Mouse (Mus musculus) midbrain, embryonic 11.5 days (tissue): Measurements from ENCODE around the gene Dpf3. TPM values are rescaled to one million over a fixed set of nuclear protein-coding genes. Genes with fewer than 3 reads are reported as not detected.

ENCODE experiments used
- ATAC-seq: fragments of 200-750 bp; cut with Nextera tagmentation; 2 replicates; pipeline ENCODE4 v1.8.0; 2017; ENCODE audit warnings: moderate TSS enrichment, moderate library complexity; ENCODE audit not compliant: low FRiP score
- DNase-seq: peaks from one replicate; pipeline ENCODE4 v3.0.0; 2015; ENCODE audit warnings: low spot score; ENCODE audit errors: missing footprints
- H3K27ac ChIP-seq: fragments of 300-500 bp; sonication (generic); 2 replicates; pipeline ENCODE4 v1.5.1; 2014; ENCODE audit warnings: low read depth, low read length
- H3K27me3 ChIP-seq: fragments of 300-500 bp; sonication (generic); 2 replicates; pipeline ENCODE4 v1.6.1; 2014; ENCODE audit warnings: mild to moderate bottlenecking, low read length, moderate library complexity, mixed read lengths; ENCODE audit not compliant: control insufficient read depth, insufficient read depth
- H3K36me3 ChIP-seq: fragments of 300-500 bp; sonication (generic); 2 replicates; pipeline ENCODE4 v1.6.1; 2014; ENCODE audit warnings: mild to moderate bottlenecking, low read length, moderate library complexity, mixed read lengths; ENCODE audit not compliant: control insufficient read depth, insufficient read depth
- H3K4me1 ChIP-seq: fragments of 300-500 bp; sonication (generic); 2 replicates; pipeline ENCODE4 v1.6.1; 2014; ENCODE audit warnings: low read length; ENCODE audit not compliant: control insufficient read depth, insufficient read depth
- H3K4me2 ChIP-seq: fragments of 300-500 bp; sonication (generic); 2 replicates; pipeline ENCODE4 v1.6.1; 2014; ENCODE audit warnings: mild to moderate bottlenecking, moderate library complexity
- H3K4me3 ChIP-seq: fragments of 300-500 bp; sonication (generic); 2 replicates; pipeline ENCODE4 v1.5.1; 2014; ENCODE audit warnings: low read depth, low read length
- H3K9ac ChIP-seq: fragments of 300-500 bp; sonication (generic); 2 replicates; pipeline ENCODE4 v1.6.1; 2014; ENCODE audit warnings: low read length
- H3K9me3 ChIP-seq: fragments of 300-500 bp; sonication (generic); 2 replicates; pipeline ENCODE4 v1.6.1; 2016; ENCODE audit warnings: low read length; ENCODE audit not compliant: control insufficient read depth
- WGBS: fragments of 180-500 bp; shearing (Covaris S2); extraction: QIAGEN DNeasy Blood & Tissue Kit; methylation state at CpG from one replicate; pipeline ENCODE4 v1.1.7; 2014; 5-methylcytosine and 5-hydroxymethylcytosine counted together
- polyA plus RNA-seq: library from polyadenylated mRNA; unstranded; fragments of >200 nt; fragmentation: Nextera tagmentation; extraction: Ambion mirVana; gene quantifications from 2 replicates; pipeline ENCODE4 v1.2.1, GENCODE M21; 2014

The Dpf3 gene
- polyA plus RNA-seq, 1 experiment from 2014 or later, result 11.3 TPM

DNA sequence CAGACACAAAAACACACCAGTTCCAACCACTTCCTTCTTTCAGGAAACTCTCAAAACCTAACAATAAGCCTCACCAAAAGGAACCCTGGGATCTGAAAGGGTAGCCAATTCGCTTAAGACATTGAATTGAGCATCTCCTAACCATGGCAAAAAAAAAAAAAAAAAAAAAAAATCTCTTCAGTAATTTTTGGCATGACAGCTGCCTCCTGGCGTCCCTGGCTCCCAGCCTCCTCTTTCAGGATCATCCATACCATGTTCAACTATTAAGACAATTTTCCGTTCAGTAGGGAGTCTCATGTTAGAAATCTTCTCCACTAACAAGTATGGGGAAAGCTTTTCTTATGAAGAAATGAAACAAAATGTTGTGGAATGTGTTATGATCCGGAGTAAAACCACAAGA lies 233.1 kb downstream of the Dpf3 start:
- WGBS, result 88% methylated on average over 4 of the region's 4 CpGs
- no peaks in the 10 kb centered on the region for H3K27me3 ChIP-seq
- H3K36me3 ChIP-seq, result no peaks in the 10 kb centered on the region
- no peaks in the 10 kb centered on the region for H3K4me1 ChIP-seq
- DNase-seq (no peak), ATAC-seq (no peak)
- no peak overlapping the region for H3K9ac ChIP-seq
- H3K9me3 ChIP-seq, result no peaks in the 10 kb centered on the region
- no peak overlapping the region for H3K4me2 ChIP-seq
- H3K27ac ChIP-seq, result no peak overlapping the region
- H3K4me3 ChIP-seq, result no peak overlapping the region

DNA sequence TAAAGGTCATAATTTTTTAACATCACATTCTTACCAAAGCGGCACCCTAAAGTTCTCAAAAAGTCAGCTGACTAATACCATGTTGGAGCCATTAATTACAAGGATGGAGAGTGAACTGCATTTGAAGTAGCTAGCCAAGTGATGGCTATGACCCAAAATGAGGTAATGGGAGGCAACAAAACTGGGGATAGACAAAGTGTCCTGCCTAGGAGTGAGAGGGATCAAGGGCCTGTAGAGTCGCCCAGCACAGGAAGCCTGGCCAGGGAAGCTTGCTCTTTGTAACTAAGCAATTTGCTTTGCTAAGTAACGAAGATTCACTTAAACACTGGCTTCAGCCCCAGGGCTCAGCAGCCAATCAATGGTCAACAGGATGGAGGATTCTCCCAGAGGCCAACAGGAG lies 238.4 kb downstream of the Dpf3 start:
- Histone ChIP-seq H3K36me3 (no peaks in the 10 kb centered on the region), H3K4me1 (no peaks in the 10 kb centered on the region; the same call in 1 of the 2 replicates), H3K9me3 (no peaks in the 10 kb centered on the region), H3K9ac (no peak overlapping the region), H3K27ac (no peak overlapping the region), H3K27me3 (no peaks in the 10 kb centered on the region), H3K4me3 (no peak overlapping the region), H3K4me2 (no peak overlapping the region)
- WGBS, result 85% methylated on average over 3 of the region's 3 CpGs
- no peak for ATAC-seq
- no peak for DNase-seq

DNA sequence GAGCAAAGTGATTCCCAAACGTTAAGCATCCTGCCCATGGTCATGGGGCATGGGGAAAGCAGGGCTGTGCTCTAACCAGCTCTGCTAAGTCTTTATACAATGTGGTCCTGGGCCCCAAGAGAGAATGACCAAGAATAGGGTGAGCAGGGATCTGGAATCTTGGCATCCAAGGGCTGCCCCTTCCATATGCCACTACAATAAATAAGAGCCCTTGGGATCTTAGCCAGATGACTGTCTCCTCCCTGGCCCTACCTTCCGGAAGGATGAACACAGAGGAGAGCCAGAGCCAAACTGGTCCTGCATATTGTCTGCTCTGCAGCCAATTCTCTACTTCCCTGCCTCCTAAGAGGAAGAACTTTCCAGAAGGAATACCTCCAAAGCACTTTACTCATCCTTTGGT lies 238.9 kb downstream of the Dpf3 start:
- no peak for DNase-seq
- H3K36me3 ChIP-seq, result no peaks in the 10 kb centered on the region
- no peak overlapping the region for H3K9ac ChIP-seq
- H3K9me3 ChIP-seq, result no peaks in the 10 kb centered on the region
- no peak for ATAC-seq
- H3K4me2 ChIP-seq, result no peak overlapping the region
- no peak overlapping the region for H3K4me3 ChIP-seq
- WGBS, result 73% methylated on average over 2 of the region's 2 CpGs
- no peaks in the 10 kb centered on the region; the same call in 1 of the 2 replicates for H3K4me1 ChIP-seq
- no peaks in the 10 kb centered on the region for H3K27me3 ChIP-seq
- no peak overlapping the region for H3K27ac ChIP-seq

DNA sequence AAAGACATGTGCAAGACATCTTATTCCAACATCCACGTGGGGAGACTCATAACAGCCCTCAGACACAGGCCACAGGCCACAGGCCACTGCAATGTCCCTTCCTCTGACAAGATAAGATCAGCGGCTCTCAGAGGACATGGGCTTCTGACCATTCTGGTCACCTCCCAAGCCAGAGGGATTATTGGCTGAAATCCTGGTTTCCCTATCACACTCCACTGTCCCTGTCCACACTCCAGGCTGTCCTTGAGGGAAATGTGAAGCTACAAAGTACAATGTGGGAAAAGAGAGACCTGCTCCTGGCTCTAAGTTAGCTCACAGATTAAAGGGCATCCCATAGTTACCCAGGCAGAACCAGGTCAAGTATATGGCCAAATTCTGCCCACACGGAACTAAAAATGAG lies 239.8 kb downstream of the Dpf3 start:
- no peak for ATAC-seq
- WGBS, result 85% methylated on average over 3 of the region's 3 CpGs
- no peak for DNase-seq
- H3K27ac ChIP-seq, result no peak overlapping the region
- H3K4me1 ChIP-seq, result no peaks in the 10 kb centered on the region; the same call in 1 of the 2 replicates
- H3K4me2 ChIP-seq, result no peak overlapping the region
- H3K9ac ChIP-seq, result no peak overlapping the region
- no peaks in the 10 kb centered on the region for H3K27me3 ChIP-seq
- no peak overlapping the region for H3K4me3 ChIP-seq
- H3K36me3 ChIP-seq, result no peaks in the 10 kb centered on the region
- no peaks in the 10 kb centered on the region for H3K9me3 ChIP-seq

DNA sequence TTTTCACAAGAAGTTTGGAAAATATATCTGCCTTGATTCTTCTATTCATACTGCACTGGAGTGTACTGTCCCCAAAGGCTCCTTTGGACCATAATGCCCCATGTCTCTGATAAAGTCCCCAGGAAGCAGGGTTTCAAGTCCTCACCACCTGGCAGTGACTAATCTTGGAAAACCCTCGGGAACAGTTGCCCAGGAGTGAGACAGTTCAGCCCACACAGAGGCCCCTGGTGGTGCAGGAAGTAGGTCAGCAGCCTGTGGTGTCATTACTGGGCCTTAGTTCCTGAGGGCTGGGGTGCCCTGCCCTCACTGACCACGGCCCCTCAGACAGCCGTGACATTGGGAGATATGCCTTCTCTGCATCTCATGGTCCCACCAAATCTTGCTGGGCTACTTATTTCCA lies 246.5 kb downstream of the Dpf3 start:
- H3K9ac ChIP-seq, result no peak overlapping the region
- H3K4me1 ChIP-seq, result peaks cover 4% of the 10 kb centered on the region; the same call in 1 of the 2 replicates
- no peak for ATAC-seq
- H3K4me2 ChIP-seq, result no peak overlapping the region
- H3K9me3 ChIP-seq, result no peaks in the 10 kb centered on the region
- H3K36me3 ChIP-seq, result no peaks in the 10 kb centered on the region
- no peaks in the 10 kb centered on the region for H3K27me3 ChIP-seq
- H3K4me3 ChIP-seq, result no peak overlapping the region
- H3K27ac ChIP-seq, result no peak overlapping the region
- DNase-seq, result no peak
- WGBS, result 81% methylated on average over 3 of the region's 3 CpGs

DNA sequence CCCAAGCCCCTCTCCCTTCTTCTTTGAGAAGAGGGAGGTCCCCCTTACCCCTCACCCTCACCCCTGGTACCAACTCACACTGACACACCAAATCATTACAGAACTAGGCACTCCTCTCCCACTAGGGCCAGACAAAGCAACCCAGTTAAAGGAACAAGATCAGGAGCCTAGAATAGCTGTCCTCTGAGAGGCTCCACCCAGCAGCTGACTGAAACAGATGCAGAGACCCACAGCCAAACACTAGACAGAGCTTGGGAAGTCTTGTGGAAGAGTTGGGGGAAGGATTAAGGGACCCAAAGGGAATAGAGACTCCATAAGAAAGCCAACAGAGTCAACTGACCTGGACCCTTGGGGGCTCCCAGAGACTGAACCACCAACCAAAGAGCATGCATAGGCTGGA lies 246.9 kb downstream of the Dpf3 start:
- H3K4me3 ChIP-seq, result no peak overlapping the region
- no peak overlapping the region for H3K4me2 ChIP-seq
- no peaks in the 10 kb centered on the region for H3K9me3 ChIP-seq
- H3K9ac ChIP-seq, result no peak overlapping the region
- no peak overlapping the region for H3K27ac ChIP-seq
- H3K4me1 ChIP-seq, result peaks cover 4% of the 10 kb centered on the region; the same call in 1 of the 2 replicates
- H3K27me3 ChIP-seq, result no peaks in the 10 kb centered on the region
- H3K36me3 ChIP-seq, result no peaks in the 10 kb centered on the region
- DNase-seq (no peak), ATAC-seq (no peak)

DNA sequence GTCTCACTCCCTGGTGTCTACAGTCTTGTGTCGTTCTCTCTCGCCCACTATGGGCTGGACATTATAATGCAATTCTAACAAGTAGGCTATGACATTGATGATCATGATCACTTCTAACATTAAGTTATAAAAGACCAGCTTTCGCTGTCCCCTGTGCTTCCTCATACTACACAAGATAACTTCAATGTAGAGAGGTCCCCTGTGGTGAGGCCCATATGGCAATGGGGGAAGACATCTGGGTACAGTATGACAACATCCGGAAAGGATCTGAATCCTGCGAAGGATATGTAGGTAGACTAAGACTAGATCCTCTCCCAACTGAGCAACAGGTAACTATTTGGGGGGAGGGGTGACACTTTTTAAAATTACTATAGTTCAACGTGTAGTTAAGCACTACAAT lies 251.7 kb downstream of the Dpf3 start:
- Histone ChIP-seq H3K9ac (no peak overlapping the region), H3K4me1 (peaks cover 11% of the 10 kb centered on the region), H3K27me3 (no peaks in the 10 kb centered on the region), H3K36me3 (no peaks in the 10 kb centered on the region), H3K27ac (no peak overlapping the region), H3K4me2 (no peak overlapping the region), H3K4me3 (no peak overlapping the region), H3K9me3 (no peaks in the 10 kb centered on the region)
- 93% methylated on average over 6 of the region's 6 CpGs for WGBS
- no peak for DNase-seq
- no peak for ATAC-seq

DNA sequence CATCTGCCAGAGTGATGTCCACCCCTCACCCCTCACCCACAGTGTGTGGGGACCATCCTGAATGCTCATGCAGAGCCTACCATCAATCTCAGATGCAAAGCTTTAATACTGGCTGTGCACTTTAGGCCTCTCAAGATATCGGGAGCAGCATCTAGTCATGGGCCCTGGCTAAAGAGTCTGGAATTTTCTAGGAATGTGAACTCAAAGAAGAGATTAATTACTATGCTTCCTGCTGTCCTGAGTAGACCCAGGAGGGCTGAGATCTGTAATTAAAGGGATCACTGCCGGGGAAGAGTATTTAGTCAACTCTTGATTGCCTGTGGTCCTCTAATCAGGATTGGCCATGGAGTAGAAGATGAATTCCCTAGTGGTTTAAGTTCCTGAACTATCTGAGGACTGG lies 252.5 kb downstream of the Dpf3 start:
- Histone ChIP-seq H3K36me3 (no peaks in the 10 kb centered on the region), H3K4me1 (peaks cover 11% of the 10 kb centered on the region), H3K4me2 (no peak overlapping the region), H3K4me3 (no peak overlapping the region), H3K9me3 (no peaks in the 10 kb centered on the region), H3K27ac (no peak overlapping the region), H3K9ac (no peak overlapping the region), H3K27me3 (no peaks in the 10 kb centered on the region)
- WGBS, result 72% methylated on average over 2 of the region's 2 CpGs
- ATAC-seq (no peak), DNase-seq (no peak)

DNA sequence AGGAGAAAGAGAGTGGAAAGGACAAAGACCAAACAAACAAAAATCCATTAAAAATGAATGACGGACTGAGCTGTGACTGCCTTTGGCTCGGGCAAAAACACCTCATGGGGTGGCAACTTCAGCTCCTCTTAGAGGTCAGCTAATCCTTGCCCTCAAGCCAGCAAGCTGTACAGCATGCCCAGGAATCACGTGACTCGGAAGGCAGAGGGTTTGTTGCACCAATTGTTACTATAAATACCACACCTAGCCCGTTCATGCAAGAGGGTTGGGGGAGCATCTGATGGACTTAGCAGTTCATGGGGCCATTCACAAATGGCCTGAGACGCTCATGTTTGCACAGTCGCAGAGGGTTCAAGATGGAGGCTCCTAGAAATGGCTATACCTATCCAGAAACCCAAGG lies 253.9 kb downstream of the Dpf3 start:
- no peak overlapping the region for H3K4me2 ChIP-seq
- peaks cover 11% of the 10 kb centered on the region for H3K4me1 ChIP-seq
- no peak overlapping the region for H3K4me3 ChIP-seq
- H3K9me3 ChIP-seq, result no peaks in the 10 kb centered on the region
- no peaks in the 10 kb centered on the region for H3K36me3 ChIP-seq
- DNase-seq (no peak), ATAC-seq (0 out of 2 replicates have a peak, but pooled peaks have one; percentile 4)
- H3K27ac ChIP-seq, result no peak overlapping the region
- no peaks in the 10 kb centered on the region for H3K27me3 ChIP-seq
- WGBS, result 36% methylated on average over 7 of the region's 7 CpGs
- no peak overlapping the region for H3K9ac ChIP-seq

DNA sequence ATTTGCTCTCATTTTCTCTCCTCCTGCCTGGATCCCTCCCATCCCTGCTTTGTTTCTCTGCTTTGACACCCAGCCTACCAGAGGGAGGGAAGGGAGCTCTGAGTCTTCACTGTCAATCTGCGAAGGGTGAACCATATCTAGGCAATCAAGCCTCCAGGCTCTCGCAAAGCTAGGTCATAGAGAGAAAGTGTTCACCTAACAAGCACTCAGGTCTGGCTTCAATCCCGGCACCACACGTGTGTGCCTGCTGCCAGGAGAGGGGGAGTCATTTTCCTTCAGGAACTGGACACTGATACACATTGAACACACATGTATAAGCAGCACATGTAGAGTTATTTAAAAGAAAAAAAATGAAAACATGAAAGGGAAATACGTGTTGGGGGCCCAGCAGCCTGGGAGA lies 254.6 kb downstream of the Dpf3 start:
- DNase-seq, result no peak
- H3K4me1 ChIP-seq, result peaks cover 11% of the 10 kb centered on the region
- WGBS, result 67% methylated on average over 5 of the region's 5 CpGs
- ATAC-seq, result no peak
- H3K36me3 ChIP-seq, result no peaks in the 10 kb centered on the region
- H3K4me2 ChIP-seq, result no peak overlapping the region
- H3K27me3 ChIP-seq, result no peaks in the 10 kb centered on the region
- H3K27ac ChIP-seq, result no peak overlapping the region
- no peak overlapping the region for H3K9ac ChIP-seq
- no peak overlapping the region for H3K4me3 ChIP-seq
- no peaks in the 10 kb centered on the region for H3K9me3 ChIP-seq
